Comparison of ENCODE assay signal across 8 mouse cellular contexts in the genomic region with DNA sequence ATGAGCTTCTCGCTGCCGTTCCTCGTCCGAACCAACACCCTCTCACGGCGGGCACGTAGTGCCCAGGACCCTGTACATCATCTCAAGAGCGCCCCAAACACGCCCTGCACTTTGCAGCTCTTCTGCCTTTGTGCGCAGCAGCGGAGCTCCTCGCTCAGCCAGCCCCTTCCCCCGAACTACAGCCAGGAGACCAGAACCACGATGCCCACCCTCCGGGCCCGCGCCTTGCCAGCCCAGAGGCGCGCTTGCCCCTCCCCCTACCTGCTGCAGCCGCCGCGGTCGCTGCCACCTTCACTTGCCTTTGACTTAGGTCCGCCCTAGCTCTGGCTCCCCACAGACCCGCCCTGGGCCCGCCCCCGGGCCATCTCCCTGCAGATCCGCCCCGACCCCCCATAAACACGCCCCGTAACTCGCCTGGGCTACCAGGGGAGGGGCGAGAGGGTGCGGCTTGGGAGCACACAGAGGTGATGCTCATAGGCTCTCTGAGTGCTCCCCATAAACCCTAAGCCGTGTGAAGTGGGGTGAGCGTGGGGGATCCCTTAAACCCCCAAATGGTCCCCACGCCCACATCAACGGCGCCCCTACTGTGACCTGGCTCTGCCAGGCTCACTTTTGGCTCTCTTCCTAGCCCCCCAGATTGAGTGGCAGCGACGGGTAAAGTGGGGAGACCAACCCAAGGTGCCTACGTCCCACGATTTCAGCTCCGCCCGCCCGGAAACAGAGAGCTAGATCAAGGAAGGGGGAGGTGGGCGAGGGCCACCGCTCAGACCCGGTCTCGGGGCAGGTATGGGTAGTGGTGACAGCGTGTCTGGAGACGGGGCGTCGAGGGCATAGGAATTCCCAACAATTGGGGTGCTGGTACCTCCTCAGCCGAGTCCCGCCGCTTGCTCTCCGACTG. TPM values are rescaled to one million over a fixed set of nuclear protein-coding genes. Genes with fewer than 3 reads are reported as not detected.
DNase-seq lines count a peak whose midpoint lies in the region; ATAC-seq and TF ChIP-seq lines count a peak whose summit lies in the region.

No protein-coding gene starts in this region.

- intact Hi-C loops in left cerebral cortex, adult 2 months (cut with DNase I) = no loop called here

- DNase-seq in T-cell, adult 2 months (ENCODE audit: low spot score) = peak; percentile 94
- DNase-seq in gastrocnemius, postnatal 10 days = peak; percentile 80
- DNase-seq in hindbrain, postnatal 0 days (ENCODE audit: low spot score) = peak; percentile 80
- peak; percentile 57 to 74 for DNase-seq in left cerebral cortex, adult 2 months (ENCODE audit: extremely low spot score in 1 of 2, low spot score in 2 of 2)
- peak; percentile 86 for DNase-seq in lung, postnatal 36 days
- DNase-seq in retina, embryonic 14.5 days (ENCODE audit: low spot score) = peak; percentile 55
- DNase-seq in thymus, postnatal 36 days = peak; percentile 94 to 98

- peak; percentile 79 for ATAC-seq in common myeloid progenitor, adult 5-6 weeks (replicated peaks; ENCODE audit: low read depth, poor library complexity, severe bottlenecking)
- ATAC-seq in hindbrain, postnatal 0 days = peak; percentile 80

- peak overlapping the region; percentile 92 for H3K27ac ChIP-seq in hindbrain, postnatal 0 days
- H3K27ac ChIP-seq in left cerebral cortex, adult 2 months = peak overlapping the region; percentile 91

- TF ChIP-seq CTCF in hindbrain, postnatal 0 days (IDR thresholded peaks at IDR 0.05; ENCODE audit: low read depth) = no peak
- TF ChIP-seq CTCF in left cerebral cortex, adult 2 months (IDR thresholded peaks at IDR 0.05) = no peak

- peak overlapping the region; percentile 62 for H3K4me3 ChIP-seq in hindbrain, postnatal 0 days (ENCODE audit: low read length)
- H3K4me3 ChIP-seq in left cerebral cortex, adult 2 months = peak overlapping the region; percentile 77

- peak overlapping the region; percentile 69 for H3K9ac ChIP-seq in hindbrain, postnatal 0 days (replicated peaks; ENCODE audit: low read length)

- 0 out of 2 replicates have a peak, but pooled peaks cover 3% of the 10 kb centered on the region for H3K4me1 ChIP-seq in hindbrain, postnatal 0 days (ENCODE audit: insufficient read depth, low read length)

- H3K27me3 ChIP-seq in hindbrain, postnatal 0 days (ENCODE audit: insufficient read depth, low read length) = no peaks in the 10 kb centered on the region

- peak overlapping the region; percentile 98 for H3K4me2 ChIP-seq in hindbrain, postnatal 0 days (ENCODE audit: low read depth, low read length)

- peaks cover 6% of the 10 kb centered on the region; the same call in 1 of the 2 replicates for H3K36me3 ChIP-seq in hindbrain, postnatal 0 days (ENCODE audit: insufficient read depth, low read length)

- H3K9me3 ChIP-seq in hindbrain, postnatal 0 days (ENCODE audit: low read length) = no peaks in the 10 kb centered on the region

- 1% methylated on average over 58 of the region's 58 CpGs for WGBS in hindbrain, postnatal 0 days

RNA-seq across cellular contexts. Expression of gene Ndrg2, which starts 0.6 kb away (rescaled TPM):
- total RNA-seq in common myeloid progenitor, adult 5-6 weeks (2017) = 2.8 and 14.6 TPM in 2 replicates
- 100 to 1,000 TPM; 700 to 765 TPM for total RNA-seq in gastrocnemius, postnatal 10 days (2021)
- total RNA-seq in hindbrain, postnatal 0 days (2014; rRNA removed) = 514 and 732 TPM in 2 replicates
- polyA plus RNA-seq in hindbrain, postnatal 0 days (2015; fragmentation: Nextera tagmentation; extraction: Ambion mirVana) = 543 and 625 TPM in 2 replicates
- total RNA-seq in left cerebral cortex, adult 2 months (2021) = 100 to 1,000 TPM; 793 to 811 TPM

RNA-seq across cellular contexts. Expression of gene Tppp2, which starts 4.9 kb away (rescaled TPM):
- not detected in 2 replicates for total RNA-seq in common myeloid progenitor, adult 5-6 weeks (2017)
- total RNA-seq in gastrocnemius, postnatal 10 days (2021) = not detected
- not detected in 2 replicates for total RNA-seq in hindbrain, postnatal 0 days (2014; rRNA removed)
- polyA plus RNA-seq in hindbrain, postnatal 0 days (2015; fragmentation: Nextera tagmentation; extraction: Ambion mirVana) = not detected in 2 replicates
- not detected for total RNA-seq in left cerebral cortex, adult 2 months (2021)

RNA-seq across cellular contexts. Expression of gene Rnase13, which starts 9.3 kb away (rescaled TPM):
- not detected in 2 replicates for total RNA-seq in common myeloid progenitor, adult 5-6 weeks (2017)
- not detected for total RNA-seq in gastrocnemius, postnatal 10 days (2021)
- not detected in 2 replicates for total RNA-seq in hindbrain, postnatal 0 days (2014; rRNA removed)
- not detected in 2 replicates for polyA plus RNA-seq in hindbrain, postnatal 0 days (2015; fragmentation: Nextera tagmentation; extraction: Ambion mirVana)
- not detected for total RNA-seq in left cerebral cortex, adult 2 months (2021)

RNA-seq across cellular contexts. Expression of gene Slc39a2, which starts 20.6 kb away (rescaled TPM):
- 0.49 TPM in 1 of 2 replicates, not detected in the other for total RNA-seq in common myeloid progenitor, adult 5-6 weeks (2017)
- under 1 TPM; 0.45 to 0.68 TPM for total RNA-seq in gastrocnemius, postnatal 10 days (2021)
- 0.89 and 2.4 TPM in 2 replicates for total RNA-seq in hindbrain, postnatal 0 days (2014; rRNA removed)
- 0.61 and 0.64 TPM in 2 replicates for polyA plus RNA-seq in hindbrain, postnatal 0 days (2015; fragmentation: Nextera tagmentation; extraction: Ambion mirVana)
- 10 to 100 TPM in 1 of 2 experiments, 1 to 10 TPM in 1; 6.3 to 10.0 TPM for total RNA-seq in left cerebral cortex, adult 2 months (2021)

RNA-seq across cellular contexts. Expression of gene Mettl17, which starts 28.7 kb away (rescaled TPM):
- 6.7 and 11.5 TPM in 2 replicates for total RNA-seq in common myeloid progenitor, adult 5-6 weeks (2017)
- total RNA-seq in gastrocnemius, postnatal 10 days (2021) = 10 to 100 TPM; 11.1 to 14.9 TPM
- 33.1 and 41.9 TPM in 2 replicates for total RNA-seq in hindbrain, postnatal 0 days (2014; rRNA removed)
- polyA plus RNA-seq in hindbrain, postnatal 0 days (2015; fragmentation: Nextera tagmentation; extraction: Ambion mirVana) = 61.8 and 72.5 TPM in 2 replicates
- 10 to 100 TPM; 28.8 to 35.2 TPM for total RNA-seq in left cerebral cortex, adult 2 months (2021)

Comparison
In these comparisons a context has a peak if more than half of its experiments do, and no peak if none do; other contexts are left out.
1. Peak in every context shown above with its lines: DNase-seq, ATAC-seq, H3K4me3 ChIP-seq and H3K27ac ChIP-seq.
2. RNA of gene Ndrg2, which starts 0.6 kb away (total RNA-seq): 793 to 811 TPM in left cerebral cortex, adult 2 months, 700 to 765 TPM in gastrocnemius, postnatal 10 days and 514 to 732 TPM in hindbrain, postnatal 0 days; 2.8 to 14.6 TPM in common myeloid progenitor, adult 5-6 weeks; every median in the first group is over 10 times any median in the second.